Mouse (Mus musculus) lung, adult 2 months (tissue): ENCODE measurements at regions not wholly inside any gene's neighbourhood (a gene's known extent, or its start where the extent isn't known, plus 50 kb on each side); places are given as distances from the start of the nearest gene placed in this dataset.

Experiments
- CTCF ChIP-seq: fragments of 200-500 bp; IDR thresholded peaks from 2 replicates; pipeline ENCODE4 v1.5.1; 2011; ENCODE audit warnings: mild to moderate bottlenecking, low read length, control low read depth; ENCODE audit not compliant: insufficient read depth
- POLR2A ChIP-seq: fragments of 200-500 bp; IDR thresholded peaks from 2 replicates; pipeline ENCODE4 v1.6.1; 2011; ENCODE audit warnings: low read depth, mild to moderate bottlenecking, control low read depth, low read length, borderline replicate concordance; ENCODE audit errors: extremely low read depth

GRCm38 (mm10) chr2:173407133-173407532 is 115.3 kb upstream of the 1700021F07Rik start:
- no peak for TF ChIP-seq POLR2A
- TF ChIP-seq CTCF = no peak
